Mouse (Mus musculus) midbrain, embryonic 14.5 days (tissue): ENCODE measurements around the gene Gm45716. TPM values are rescaled to one million over a fixed set of nuclear protein-coding genes. Genes with fewer than 3 reads are reported as not detected.

Experiments used
- ATAC-seq: fragments of 200-750 bp; cut with Nextera tagmentation; 2 replicates; pipeline ENCODE4 v1.8.0; 2017; ENCODE audit warnings: moderate number of reproducible peaks, moderate library complexity; ENCODE audit not compliant: low FRiP score, low TSS enrichment
- DNase-seq: peaks from one replicate; pipeline ENCODE4 v3.0.0-alpha.2; 2015
- H3K27ac ChIP-seq: fragments of 300-500 bp; sonication (generic); replicated peaks from 2 replicates; pipeline ENCODE4 v1.5.1; 2014; ENCODE audit warnings: mild to moderate bottlenecking, low read depth, low read length, moderate library complexity
- H3K27me3 ChIP-seq: fragments of 300-500 bp; sonication (generic); 2 replicates; pipeline ENCODE4 v1.6.1; 2014; ENCODE audit warnings: low read length, control low read depth, mixed read lengths; ENCODE audit not compliant: control insufficient read depth, insufficient read depth
- H3K36me3 ChIP-seq: fragments of 300-500 bp; sonication (generic); 2 replicates; pipeline ENCODE4 v1.6.1; 2014; ENCODE audit warnings: low read length, control low read depth; ENCODE audit not compliant: control insufficient read depth, insufficient read depth
- H3K4me1 ChIP-seq: fragments of 300-500 bp; sonication (generic); 2 replicates; pipeline ENCODE4 v1.6.1; 2014; ENCODE audit warnings: mild to moderate bottlenecking, antibody characterized with exemption, low read length, control low read depth; ENCODE audit not compliant: control insufficient read depth, insufficient read depth
- H3K4me2 ChIP-seq: fragments of 300-500 bp; sonication (generic); 2 replicates; pipeline ENCODE4 v1.6.1; 2014; ENCODE audit warnings: mild to moderate bottlenecking, low read length, moderate library complexity
- H3K4me3 ChIP-seq: fragments of 300-500 bp; sonication (generic); replicated peaks from 2 replicates; pipeline ENCODE4 v1.5.1; 2014; ENCODE audit warnings: low read depth, low read length
- H3K9ac ChIP-seq: fragments of 300-500 bp; sonication (generic); replicated peaks from 2 replicates; pipeline ENCODE4 v1.6.1; 2014; ENCODE audit warnings: mild to moderate bottlenecking, low read length, moderate library complexity
- H3K9me3 ChIP-seq: fragments of 300-500 bp; sonication (generic); 2 replicates; pipeline ENCODE4 v1.6.1; 2016; ENCODE audit warnings: low read length, control low read depth, mixed read lengths; ENCODE audit not compliant: control insufficient read depth
- WGBS: fragments of 180-500 bp; shearing (Covaris S2); extraction: QIAGEN DNeasy Blood & Tissue Kit; methylation state at CpG from one replicate; pipeline ENCODE4 v1.1.7; 2014; 5-methylcytosine and 5-hydroxymethylcytosine counted together
- polyA plus RNA-seq: library from polyadenylated mRNA; unstranded; fragments of >200 nt; fragmentation: Nextera tagmentation; extraction: Ambion mirVana; gene quantifications from 2 replicates; pipeline ENCODE4 v1.2.1, GENCODE M21; 2014

The Gm45716 gene
- polyA plus RNA-seq, 1 experiment from 2014 or later, result 29.6 TPM

DNA sequence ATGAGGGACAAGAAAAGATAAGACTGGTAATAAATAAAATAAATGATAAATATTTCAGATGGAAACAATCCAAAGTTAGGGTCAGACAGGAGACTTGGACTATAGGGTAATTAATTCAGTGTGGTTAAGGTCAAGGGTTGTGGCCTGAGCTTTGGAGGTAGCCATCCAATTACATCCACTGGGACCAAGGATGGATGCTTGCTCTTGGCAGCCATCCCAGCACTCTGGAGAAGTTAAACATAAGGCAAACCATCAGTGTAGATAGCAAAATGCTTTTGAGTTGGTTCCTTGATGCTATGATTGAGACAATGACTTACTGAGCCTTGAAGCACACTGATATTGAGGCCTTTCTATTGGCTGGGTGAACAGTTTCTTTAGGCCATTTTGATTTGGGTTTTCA is 105.3 kb downstream of the Gm45716 start:
- H3K36me3 ChIP-seq, result no peaks in the 10 kb centered on the region
- H3K27me3 ChIP-seq, result no peaks in the 10 kb centered on the region
- no peaks in the 10 kb centered on the region for H3K9me3 ChIP-seq
- no peak overlapping the region for H3K4me3 ChIP-seq
- H3K9ac ChIP-seq, result no peak overlapping the region
- H3K27ac ChIP-seq, result no peak overlapping the region
- DNase-seq (no peak), ATAC-seq (no peak)
- H3K4me1 ChIP-seq, result 0 out of 2 replicates have a peak, but pooled peaks cover 2% of the 10 kb centered on the region
- no peak overlapping the region for H3K4me2 ChIP-seq

DNA sequence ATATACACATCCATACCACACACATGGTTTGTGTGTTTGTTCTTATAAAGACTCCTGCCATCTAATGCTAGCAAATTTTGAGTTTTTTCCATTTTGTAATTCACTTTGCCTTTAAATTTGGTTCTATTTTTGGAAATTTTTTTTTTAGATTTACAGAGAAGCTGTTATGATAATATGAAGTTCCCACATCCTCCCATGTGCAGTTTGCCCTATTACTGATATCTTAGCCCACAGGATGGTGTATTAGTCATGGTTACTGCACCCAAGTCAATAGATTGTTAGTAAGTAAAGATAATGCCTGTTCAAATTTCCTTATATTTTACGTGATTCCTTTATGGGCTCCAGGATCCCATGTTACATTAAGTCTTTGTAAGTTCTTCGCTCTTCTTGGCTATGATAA is 107.1 kb downstream of the Gm45716 start:
- Histone ChIP-seq H3K36me3 (no peaks in the 10 kb centered on the region), H3K4me2 (no peak overlapping the region), H3K4me3 (no peak overlapping the region), H3K9me3 (no peaks in the 10 kb centered on the region), H3K4me1 (0 out of 2 replicates have a peak, but pooled peaks cover 2% of the 10 kb centered on the region), H3K27me3 (no peaks in the 10 kb centered on the region), H3K9ac (no peak overlapping the region), H3K27ac (no peak overlapping the region)
- DNase-seq (no peak), ATAC-seq (no peak)
- 84% methylated on average over 2 of the region's 2 CpGs for WGBS

Other genes with a start within 250 kb of the Gm45716 start
- gene Pctp, start 184.8 kb upstream of the Gm45716 start, polyA plus RNA-seq, result 0.61 and 1.3 TPM in 2 replicates
- gene Tmem100, start 157.3 kb upstream of the Gm45716 start, polyA plus RNA-seq, result 5.9 and 8.7 TPM in 2 replicates
- gene Mmd, start 61.8 kb downstream of the Gm45716 start, polyA plus RNA-seq, result 91.2 and 93.6 TPM in 2 replicates
- gene Hlf, start 203.2 kb downstream of the Gm45716 start, polyA plus RNA-seq, result 2.1 and 3.4 TPM in 2 replicates